Mouse (Mus musculus) fat pad, adult 2 months (tissue): ENCODE results near the gene Eif2b5.
"Not testable (repeated sequence)": the region's sequence is repeated elsewhere in the genome, so short reads cannot be mapped to it uniquely, and the experiment has no call there.

ENCODE experiments used
- DNase-seq: peaks from one replicate; pipeline ENCODE4 v3.0.0-alpha.2; 2011; ENCODE audit warnings: low read depth, low spot score; ENCODE audit errors: extremely low read depth

Gene Eif2b5

DNA sequence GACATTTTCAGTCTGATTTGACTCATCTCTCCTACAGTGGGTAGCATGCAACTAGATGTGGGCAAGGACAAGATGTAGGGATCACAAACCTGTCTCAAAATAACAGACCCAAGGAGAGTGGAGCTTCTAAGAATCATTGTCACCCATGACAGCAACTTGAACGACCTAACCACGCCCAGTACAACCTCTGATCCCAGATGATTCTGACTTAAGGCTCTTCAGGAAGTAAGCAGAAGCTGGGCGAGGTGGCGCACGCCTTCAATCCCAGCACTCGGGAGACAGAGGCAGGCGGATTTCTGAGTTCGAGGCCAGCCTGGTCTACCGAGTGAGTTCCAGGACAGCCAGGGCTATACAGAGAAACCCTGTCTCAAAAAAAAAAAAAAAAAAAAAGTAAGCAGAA is 9.9 kb upstream of the Eif2b5 start:
- DNase-seq = not testable (repeated sequence)

DNA sequence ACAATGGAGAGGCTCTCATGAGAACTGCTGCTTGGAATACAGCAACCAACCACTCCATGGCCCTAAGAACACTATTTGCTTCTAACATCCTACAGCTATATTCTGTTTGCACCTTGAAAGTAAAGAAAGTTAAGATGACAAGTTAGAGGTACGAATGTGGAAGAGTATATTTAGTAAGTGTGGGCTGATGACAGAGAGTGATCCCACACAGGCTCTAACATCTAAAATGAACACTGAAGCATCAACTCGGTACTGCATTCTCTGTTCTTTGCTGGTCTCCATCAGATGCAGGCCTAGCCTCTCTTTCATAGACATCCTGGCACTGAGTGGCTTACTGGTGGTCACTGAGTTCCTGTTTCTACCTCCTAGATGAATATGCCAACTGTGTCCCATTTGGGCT is 9.4 kb upstream of the Eif2b5 start:
- no peak for DNase-seq

DNA sequence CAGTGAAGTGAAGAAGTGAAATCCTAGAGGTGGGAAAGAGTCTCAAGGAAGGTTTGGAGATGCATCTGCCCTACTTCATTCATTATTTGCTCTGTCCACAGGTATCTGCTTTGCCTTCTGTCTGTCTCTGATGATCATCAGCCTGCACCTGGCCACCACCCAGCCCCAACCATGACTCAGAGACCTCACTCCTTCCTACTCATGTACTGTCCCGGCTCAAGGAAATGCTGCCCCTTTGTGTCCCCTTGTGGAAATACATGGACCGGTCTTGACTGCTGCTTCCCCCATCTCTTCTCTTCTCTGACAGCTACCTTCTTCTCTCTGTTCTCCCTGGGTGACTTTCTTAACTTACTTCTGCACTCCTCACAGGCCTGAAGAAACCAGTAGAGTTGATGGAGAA is 8.0 kb upstream of the Eif2b5 start:
- DNase-seq = no peak

DNA sequence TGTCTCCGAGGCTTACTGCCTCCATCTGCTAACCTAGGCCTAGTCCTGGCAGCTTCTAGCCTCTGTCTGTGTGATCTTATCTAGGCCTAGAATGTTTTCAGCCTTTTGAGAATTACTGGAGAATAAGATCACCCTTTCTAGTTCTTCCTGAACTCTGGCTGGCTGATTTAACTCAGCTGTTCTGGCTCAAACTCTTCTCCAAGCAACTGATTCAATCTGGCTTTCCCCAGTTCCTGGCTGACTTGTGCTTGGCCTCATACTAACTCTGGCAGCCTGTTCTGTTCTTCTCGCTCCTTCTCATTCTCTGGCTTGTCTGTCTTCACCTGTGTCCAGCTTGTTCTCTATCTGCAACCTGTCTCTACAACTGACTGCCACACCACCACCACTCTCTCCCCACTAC is 7.3 kb upstream of the Eif2b5 start:
- DNase-seq = no peak

DNA sequence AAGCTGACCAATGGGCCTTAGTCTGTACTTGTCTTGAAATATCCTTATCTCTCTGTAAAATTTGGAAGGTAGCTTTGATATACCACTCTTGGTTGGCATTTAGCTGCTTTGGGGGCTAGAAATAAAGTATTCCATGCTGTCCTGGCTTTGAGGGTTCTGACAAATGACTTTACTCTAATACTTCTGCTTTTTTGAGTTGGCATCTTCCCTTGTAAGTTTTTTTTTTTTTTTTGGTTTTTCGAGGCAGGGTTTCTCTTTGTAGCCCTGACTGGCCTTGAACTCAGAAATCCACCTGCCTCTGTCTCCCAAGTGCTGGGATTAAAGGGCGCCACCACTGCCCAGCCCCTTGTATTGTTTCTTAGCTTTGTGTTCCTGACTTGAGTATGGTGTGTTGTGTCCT is 5.2 kb upstream of the Eif2b5 start:
- DNase-seq = no peak

DNA sequence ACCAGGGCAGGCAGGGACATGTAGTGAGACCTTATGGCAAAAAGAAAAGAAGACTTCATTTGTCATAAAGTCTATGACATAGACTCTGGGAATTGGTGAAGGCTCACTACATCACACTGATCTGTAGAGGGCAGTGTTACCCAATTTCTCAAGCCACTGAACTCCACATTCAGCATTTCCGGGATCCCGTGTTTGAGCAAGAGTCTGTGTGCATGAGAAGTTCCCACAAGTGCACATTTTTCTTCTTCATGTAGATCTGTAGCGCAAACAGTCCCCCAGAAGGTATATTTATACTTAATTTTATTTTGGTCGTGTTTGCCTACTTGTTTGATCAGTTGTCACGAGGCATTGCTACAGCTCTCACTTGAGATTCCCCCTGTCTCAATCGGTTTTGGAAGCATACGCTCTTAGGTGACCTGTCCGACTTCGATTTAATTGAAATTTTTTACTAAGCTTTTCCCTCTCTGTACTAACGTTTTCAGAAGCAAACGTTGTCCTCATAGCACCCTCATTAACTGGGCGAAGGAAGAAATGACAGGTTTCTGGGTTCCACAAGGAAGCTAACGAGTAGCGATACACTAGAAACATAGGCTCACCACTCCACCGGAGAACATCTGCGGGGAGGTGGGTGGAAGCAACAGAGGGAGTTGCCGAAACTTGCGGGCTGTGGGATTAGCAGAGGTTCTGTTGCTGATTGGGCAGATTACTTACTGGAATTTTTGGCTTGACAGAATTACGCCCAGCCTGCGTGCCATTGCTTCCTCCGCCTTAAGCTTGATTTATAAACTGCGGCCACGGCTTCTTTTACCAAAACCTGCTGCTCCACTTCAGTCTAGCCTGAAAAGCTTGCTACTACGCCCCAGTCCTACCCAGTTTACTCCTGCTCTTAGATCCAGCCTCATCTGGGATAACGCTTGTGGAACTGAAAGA is 1.7 kb upstream of the Eif2b5 start:
- peak; percentile 59 for DNase-seq

DNA sequence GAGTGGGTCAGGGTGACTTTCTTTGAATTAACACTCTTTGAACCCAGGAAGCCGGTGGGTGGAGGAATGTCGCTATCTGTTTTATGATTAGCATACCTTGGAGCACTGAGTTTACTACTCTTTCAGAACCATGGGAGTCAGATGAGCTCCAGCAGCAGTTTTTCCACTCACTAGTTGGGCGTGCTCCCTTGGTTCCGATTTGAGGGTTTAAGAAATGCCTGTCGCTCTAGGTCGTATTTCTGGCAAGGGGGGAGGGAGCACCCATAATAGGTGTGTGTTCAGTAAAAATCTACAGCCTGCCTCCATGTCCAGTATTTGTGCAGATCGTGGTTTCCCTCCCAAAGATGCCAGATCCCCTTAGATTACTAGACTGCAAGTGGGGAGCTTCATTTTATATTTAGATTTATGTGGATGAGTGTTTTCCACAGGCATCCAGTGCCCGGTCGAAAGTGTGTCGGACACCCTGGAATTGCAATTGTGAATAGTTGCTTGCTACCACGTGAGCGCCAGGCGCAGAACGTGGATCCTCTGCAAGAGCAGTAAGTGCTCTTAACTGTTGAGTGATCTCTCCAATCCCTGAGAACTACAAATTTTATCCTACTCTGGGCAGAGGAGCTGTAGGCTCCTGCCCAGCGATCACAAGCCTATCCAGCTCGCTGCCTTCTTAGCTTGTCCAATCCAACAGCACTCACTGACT is 489 bp upstream of the Eif2b5 start:
- DNase-seq = no peak

DNA sequence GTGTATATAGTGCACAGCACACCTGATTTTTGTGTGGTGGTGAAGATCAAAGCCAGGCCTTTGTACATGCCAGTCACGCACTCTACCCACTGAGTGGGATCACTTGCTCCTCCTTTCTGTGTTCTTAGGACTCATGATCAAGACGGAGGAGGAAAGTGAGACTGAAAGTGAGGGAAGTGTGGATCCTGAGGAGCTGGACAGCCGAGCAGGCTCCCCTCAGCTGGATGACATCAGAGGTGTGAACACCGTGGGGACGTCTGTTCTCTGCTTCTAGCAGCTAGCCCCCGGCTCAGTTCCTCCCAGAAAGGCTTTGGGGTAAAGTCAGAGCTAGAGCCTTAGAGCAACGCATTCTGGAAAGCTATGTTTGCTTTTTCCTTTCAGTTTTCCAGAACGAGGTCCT is 7.4 kb downstream of the Eif2b5 start:
- no peak for DNase-seq

DNA sequence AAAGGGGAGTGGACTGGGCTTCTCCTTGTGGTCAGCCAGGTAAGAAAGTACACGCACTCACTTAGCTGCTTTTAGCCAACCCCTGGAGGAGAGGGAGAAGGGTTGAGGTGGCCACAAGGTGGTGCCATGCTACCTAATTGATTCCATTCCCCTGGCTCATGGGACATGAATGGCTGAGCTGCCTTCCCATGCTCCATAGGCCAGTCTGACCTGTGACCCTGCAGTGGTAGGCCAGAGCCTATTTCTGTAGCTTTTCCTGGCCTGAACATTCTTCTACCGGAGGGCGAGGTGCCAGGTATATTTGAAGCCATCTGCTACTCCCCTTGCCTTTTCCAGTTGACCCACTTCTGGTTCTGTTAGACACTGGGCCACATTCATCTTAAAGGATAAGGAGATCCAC is 10.7 kb downstream of the Eif2b5 start:
- DNase-seq = no peak

DNA sequence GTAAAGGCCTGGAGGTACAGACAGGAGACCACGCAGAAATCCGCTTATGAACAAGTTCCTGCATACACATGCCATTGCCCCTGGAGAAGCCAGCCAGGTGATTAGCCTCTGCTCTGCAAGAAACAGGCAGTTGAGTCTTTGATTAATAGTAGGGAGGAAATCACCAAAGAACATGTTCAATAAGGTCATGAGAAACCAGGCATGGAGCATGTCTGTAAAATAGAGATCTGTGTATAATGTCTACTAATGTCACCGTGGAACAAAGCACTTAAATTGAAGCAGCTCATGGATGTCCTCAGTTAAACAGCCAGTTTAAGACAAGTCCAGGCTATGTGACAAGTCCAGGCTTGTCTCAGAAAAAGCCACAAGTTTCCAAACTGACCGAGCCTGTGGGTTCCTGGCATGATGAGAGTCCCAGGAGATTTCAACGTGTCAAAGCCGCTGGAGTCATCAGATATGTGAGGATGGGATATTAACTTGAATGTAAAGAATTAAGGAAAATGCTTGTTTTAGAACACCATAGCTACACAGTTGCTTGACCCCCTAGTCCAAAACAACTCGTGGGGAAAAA is 12.7 kb downstream of the Eif2b5 start:
- peak; percentile 56 for DNase-seq

DNA sequence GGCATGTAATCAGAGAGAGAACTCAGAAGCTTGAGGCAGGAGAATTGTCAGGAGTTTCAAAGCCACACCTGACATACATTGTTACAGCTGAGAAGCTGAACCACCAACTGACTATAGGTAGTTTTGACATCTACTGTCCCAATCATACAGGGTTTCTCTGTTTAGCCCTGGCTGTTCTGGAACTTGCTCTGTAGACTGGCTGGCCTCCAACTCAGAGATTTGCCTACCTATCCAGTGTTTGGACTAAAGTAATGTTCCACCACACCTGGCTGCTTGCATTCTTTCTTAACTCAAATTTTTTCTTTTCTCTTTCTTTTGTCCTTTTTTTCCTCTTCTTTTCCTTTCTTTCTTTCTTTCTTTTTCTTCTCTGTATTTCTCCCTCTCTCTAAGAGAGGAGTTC is 17.4 kb downstream of the Eif2b5 start:
- DNase-seq = no peak

DNA sequence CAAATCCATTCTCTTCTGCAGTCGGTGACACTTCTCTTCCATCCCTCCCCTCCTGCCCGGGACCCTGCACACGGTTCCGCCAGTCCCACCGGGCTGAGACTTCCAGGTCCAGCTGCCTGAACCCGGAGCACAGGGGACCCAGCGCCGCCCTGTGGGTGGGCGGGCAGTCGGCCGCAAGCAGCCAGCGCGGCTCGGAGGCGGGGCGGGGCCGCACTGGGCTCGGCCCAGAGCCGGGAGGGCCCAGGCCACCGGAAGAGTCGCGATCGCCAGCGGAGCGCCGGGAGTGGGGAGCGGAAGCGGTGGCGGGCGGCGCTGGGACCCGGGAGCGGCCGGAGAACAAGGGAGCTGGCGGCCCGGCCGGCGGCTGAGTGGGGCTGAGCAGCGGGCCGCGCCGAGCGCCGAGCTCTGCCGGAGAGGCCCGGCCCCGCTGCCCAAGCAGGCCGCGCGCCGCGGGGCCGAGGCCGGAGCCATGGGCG is 18.1 kb downstream of the Eif2b5 start, which contains the start of gene Dvl3:
TSS of gene Dvl3 (plus strand) at position 257 of the 476 bp plus-strand sequence.
- no peak for DNase-seq

DNA sequence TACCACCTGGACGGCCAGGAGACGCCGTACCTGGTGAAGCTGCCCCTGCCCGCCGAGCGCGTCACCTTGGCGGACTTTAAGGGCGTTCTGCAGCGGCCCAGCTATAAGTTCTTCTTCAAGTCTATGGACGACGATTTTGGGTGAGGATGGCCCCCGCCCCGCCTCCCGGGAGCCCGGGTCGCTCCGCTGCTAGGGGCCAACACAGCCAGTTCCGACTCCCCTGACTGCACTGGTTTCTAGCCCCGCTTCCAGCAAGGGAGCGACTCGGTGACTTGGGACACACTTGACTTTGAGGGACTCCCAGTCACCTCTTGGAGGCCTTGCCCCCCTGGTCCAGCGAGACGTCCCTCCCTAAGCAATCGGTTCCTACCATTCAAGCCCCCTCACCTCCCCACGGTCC is 18.6 kb downstream of the Eif2b5 start:
- DNase-seq = no peak

DNA sequence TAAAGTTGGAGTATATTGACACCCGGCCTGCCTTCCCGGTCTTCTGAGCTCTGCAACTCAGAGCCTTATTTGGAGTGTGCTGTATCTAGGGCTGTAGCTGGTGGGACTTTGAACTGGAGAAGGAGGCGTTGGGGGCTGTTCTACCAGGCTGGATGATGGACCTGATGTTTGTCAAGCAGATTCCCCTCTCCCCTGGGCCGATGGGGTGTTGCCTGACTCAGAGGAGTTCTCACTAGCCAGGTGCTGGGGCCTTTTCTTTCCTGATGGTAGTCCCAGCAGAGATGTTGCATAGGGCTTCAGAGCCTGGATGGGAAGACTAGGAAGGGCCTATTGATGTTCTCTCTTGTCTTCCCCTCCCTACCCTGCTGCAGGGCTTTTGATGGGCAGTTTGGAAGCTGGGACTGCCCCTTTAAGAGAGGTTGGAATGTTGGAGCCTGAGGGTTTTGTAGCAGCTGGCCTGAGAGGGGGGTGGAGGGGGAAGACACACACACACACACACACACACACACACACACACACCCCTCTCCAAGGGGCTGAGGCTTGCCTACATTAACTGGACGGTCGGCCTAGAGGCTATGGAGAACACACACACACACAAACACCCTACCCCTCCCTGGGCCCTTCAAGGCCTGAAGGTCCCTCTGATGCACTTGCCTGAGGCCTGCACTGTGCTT is 19.2 kb downstream of the Eif2b5 start:
- no peak for DNase-seq

DNA sequence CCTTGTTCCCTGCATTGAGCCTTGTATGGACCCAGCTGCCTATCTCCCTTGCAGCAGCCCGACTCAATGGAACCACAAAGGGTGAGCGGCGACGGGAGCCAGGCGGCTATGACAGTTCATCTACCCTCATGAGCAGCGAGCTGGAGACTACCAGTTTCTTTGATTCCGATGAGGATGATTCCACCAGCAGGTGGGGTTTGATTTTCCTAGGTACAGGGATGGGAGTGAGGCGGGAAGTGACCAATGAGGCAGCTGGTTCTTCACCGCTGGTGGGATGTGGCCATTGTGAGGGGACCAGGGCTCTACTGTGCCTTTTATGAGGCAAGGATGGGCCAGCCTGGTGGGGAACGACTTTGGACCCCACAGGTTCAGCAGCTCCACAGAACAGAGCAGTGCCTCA is 25.3 kb downstream of the Eif2b5 start:
- no peak for DNase-seq

DNA sequence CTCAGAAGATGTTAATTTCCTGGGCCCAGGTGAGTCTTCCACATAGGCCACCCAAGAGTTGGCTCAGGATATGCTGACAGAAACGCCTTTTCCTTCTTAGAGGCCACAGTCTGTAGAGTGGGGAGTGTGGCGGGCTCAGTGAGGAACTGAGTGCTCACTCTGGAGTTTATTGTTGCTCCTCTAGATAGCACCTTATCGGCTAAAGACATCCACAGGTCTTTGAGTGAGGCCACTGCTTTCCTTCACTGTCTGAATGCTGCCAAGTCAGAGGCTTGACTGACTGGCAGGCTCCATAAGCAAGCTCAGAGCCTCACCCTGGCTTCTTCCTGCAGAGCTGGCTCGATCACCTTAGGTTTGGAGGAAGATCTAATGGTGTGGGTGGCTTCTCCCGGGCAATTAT is 30.2 kb downstream of the Eif2b5 start:
- DNase-seq = no peak

DNA sequence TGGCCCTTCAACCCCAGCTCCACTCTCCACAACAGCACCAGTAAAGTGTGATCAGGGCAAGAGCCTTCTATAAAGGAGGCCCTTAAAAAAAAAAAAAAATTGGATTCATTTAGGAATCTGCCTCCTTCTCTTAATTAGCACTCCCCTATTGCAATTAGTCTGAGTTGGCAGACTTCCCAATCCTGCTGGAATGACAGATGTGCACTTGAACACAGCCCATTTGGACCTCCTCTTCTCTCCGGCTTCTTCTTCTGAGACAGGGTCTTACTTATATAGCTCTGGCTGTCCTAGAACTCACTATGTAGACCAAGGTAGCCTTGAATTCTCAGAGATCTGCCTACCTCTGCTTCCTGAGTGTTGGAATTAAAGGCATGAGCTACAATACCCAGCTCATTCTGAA is 30.8 kb downstream of the Eif2b5 start:
- no peak for DNase-seq

DNA sequence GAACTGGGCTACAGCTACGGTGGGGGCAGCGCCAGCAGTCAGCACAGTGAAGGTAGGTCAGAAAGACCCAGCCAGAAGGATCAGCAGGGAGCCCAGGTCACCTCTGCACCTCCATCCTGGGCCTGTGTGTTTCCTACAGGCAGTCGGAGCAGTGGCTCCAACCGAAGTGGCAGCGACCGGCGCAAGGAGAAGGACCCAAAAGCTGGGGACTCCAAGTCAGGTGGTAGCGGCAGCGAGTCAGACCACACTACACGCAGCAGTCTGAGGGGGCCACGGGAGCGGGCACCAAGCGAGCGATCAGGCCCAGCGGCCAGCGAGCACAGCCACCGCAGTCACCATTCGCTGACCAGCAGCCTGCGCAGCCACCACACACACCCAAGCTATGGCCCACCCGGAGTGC is 32.3 kb downstream of the Eif2b5 start:
- no peak for DNase-seq

DNA sequence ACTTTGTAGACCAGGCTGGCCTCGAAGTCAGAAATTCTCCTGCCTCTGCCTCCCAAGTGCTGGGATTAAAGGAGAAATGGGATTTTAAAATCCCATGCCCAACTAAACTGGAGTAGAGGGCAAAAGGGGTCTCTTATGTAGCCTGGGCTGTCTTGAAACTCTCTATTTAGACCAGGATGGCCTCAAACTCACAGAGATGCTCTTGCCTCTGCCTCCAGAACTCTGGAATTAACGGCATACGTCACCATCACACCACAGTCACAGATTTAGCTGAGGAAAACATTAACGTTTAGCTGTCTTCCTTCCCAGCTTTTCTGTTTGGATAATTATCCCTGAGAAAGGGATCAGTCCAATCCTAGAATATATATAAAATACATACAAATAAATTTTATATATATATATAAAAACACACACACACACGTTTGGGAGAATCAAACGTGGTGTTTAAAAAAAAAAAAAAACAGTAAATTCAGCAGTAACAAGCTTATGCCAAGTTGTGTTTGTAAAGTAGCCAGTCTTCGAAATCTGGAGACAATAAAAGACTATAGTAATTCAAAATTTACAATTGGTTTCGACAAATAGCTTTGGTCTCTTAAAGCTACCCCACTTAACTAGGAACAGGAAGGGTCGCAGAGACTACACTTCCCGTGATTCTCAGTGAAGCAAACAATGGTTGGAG is 36.1 kb downstream of the Eif2b5 start:
- DNase-seq = no peak

DNA sequence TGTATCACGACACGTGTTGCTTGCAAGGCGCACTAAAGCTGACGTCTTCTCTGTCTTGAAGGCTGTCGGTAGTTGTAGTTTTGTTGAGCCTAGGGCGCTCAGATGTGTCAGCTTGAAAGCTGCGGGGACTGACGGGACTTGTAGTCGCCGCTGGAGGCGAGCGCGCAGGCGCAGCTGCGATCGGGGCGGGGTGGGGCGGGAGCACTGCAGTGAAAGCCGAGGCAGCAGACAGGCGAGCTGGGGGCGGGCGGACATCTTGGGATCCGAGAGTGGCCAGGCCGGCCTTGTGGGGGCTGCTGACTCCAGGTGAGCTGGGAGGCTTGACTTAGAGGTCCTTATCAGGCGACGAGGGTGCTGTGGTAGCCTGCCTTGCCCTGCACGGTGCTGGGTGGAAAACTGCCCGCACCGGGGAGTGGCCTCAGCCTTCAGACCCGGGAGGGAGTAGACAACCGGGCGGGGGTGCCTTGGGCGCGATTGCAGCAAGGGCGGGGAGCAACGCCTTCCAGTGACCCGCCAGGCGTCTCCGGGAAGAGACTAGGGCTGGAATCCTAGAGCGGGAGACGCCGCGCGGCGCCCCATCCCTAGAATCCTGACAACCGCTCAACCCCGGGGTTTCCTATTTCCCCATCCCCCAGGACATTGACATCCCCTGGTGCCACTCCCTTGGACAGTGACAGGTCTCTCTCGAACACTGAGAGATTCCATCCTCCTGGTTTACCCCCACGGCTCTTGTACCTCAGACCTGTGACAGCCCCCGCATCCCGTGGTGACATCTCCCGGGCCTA is 36.9 kb downstream of the Eif2b5 start, which contains the start of gene Ap2m1:
TSS of gene Ap2m1 (plus strand) at position 183 of the 785 bp plus-strand sequence.
- peak; percentile 98 for DNase-seq
